Mouse (Mus musculus): ENCODE results near the gene Cuta. TPM values are rescaled to one million over a fixed set of nuclear protein-coding genes. Genes with fewer than 3 reads are reported as not detected.

The Cuta gene
- total and polyA plus RNA-seq, 3 experiments = 145 to 381 (median 164) TPM

- DNase-seq = no peak
Observed at GRCm38 (mm10) chr17:26887926-26888325, 51.4 kb downstream of the Cuta start.

- peak; percentile 91 for DNase-seq
Observed at GRCm38 (mm10) chr17:26886047-26886749, 53.2 kb downstream of the Cuta start.

DNA sequence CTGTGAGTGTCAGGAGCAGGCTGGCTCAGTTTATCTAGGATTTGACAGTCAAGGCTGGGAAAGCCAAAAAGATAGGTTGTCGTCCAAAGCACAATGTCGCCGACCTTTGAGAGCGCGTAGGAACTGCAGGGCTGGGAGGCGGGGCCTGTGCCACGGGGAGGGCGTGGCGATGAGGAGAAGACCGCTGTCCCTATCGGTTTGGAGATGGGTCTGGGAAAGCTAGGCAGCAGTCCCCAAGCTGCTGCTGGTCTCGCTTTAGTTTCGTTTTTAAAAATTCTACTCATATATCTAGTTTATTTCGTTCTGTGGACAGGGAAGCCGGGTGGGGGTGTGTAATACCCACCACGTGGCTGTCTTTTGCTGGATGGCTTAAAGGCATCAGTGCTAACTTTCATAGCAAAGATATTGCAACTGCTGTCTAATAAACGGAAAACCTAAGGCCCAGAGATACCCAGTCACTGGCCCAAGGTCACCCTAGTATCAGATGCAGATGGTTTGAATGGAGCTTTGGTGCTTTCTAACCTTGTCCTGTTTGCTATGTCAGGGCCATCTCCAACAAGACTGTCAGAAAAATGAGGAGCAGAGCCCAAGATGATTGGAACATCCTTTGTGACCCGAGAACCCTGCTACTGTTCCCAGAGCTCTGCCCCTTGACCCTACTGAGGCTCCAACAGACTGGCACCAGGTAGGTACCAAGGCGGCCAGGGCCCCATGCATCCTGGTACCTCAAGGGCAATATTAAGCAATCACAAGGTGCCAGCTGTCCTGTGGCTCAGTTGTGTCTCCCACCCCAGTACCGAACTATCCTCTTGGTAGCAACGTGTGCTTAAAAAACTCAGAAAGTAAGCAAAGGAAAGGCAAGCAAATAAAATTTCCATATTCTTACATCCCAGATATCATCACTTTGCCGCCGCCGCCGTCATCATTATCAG lies 54.1 kb downstream of the Cuta start:
- DNase-seq = peak; percentile 93

Small RNAs within 50 kb of the gene (microRNA-seq; reads per million reads assigned to microRNA genes)
- gene Gm27775 (0 reads per million in 2 experiments), gene Mir3083 (0.41 to 1.3 reads per million in 2 experiments), gene Mir6968 (2.2 to 3.7 reads per million in 2 experiments)

Other genes starting within 250 kb of the Cuta start
- 10 to 100 TPM; 66.8 to 75.4 TPM for gene Crebrf, start 223.9 kb downstream of the Cuta start, total RNA-seq (2021)
- 1.2 TPM in 2 replicates for gene Crebrf, start 223.9 kb downstream of the Cuta start, polyA plus RNA-seq (2012; rRNA removed)
- gene Bnip1, start 158.5 kb downstream of the Cuta start, total RNA-seq (2021) = 10 to 100 TPM; 22.1 to 22.3 TPM
- 10.1 and 12.9 TPM in 2 replicates for gene Bnip1, start 158.5 kb downstream of the Cuta start, polyA plus RNA-seq (2012; rRNA removed)
- gene Nkx2-5, start 94.6 kb downstream of the Cuta start, total RNA-seq (2021) = not detected
- 0.16 and 0.26 TPM in 2 replicates for gene Nkx2-5, start 94.6 kb downstream of the Cuta start, polyA plus RNA-seq (2012; rRNA removed)
- 1 to 10 TPM; 1.0 to 1.3 TPM for gene Kifc5b, start 22.5 kb downstream of the Cuta start, total RNA-seq (2021)
- 1.2 and 2.1 TPM in 2 replicates for gene Kifc5b, start 22.5 kb downstream of the Cuta start, polyA plus RNA-seq (2012; rRNA removed)
- 10 to 100 TPM; 35.2 to 36.4 TPM for gene Phf1, start 6.5 kb downstream of the Cuta start, total RNA-seq (2021)
- 202 and 271 TPM in 2 replicates for gene Phf1, start 6.5 kb downstream of the Cuta start, polyA plus RNA-seq (2012; rRNA removed)
- 10 to 100 TPM; 14.3 to 21.8 TPM for gene Syngap1, start 1.7 kb upstream of the Cuta start, total RNA-seq (2021)
- gene Syngap1, start 1.7 kb upstream of the Cuta start, polyA plus RNA-seq (2012; rRNA removed) = 51.6 and 56.0 TPM in 2 replicates
- 1 to 10 TPM; 4.6 to 8.7 TPM for gene Zbtb9, start 33.6 kb upstream of the Cuta start, total RNA-seq (2021)
- 6.9 and 7.1 TPM in 2 replicates for gene Zbtb9, start 33.6 kb upstream of the Cuta start, polyA plus RNA-seq (2012; rRNA removed)
- gene Bak1, start 89.4 kb upstream of the Cuta start, total RNA-seq (2021) = 10 to 100 TPM; 35.0 to 41.6 TPM
- gene Bak1, start 89.4 kb upstream of the Cuta start, polyA plus RNA-seq (2012; rRNA removed) = 45.3 and 57.4 TPM in 2 replicates
- gene Itpr3, start 117.7 kb upstream of the Cuta start, total RNA-seq (2021) = 1 to 10 TPM; 5.0 to 6.7 TPM
- gene Itpr3, start 117.7 kb upstream of the Cuta start, polyA plus RNA-seq (2012; rRNA removed) = 6.0 and 6.9 TPM in 2 replicates
- 100 to 1,000 TPM; 218 to 406 TPM for gene Uqcc2, start 194.3 kb upstream of the Cuta start, total RNA-seq (2021)
- gene Uqcc2, start 194.3 kb upstream of the Cuta start, polyA plus RNA-seq (2012; rRNA removed) = 132 and 172 TPM in 2 replicates
- gene Ip6k3, start 228.2 kb upstream of the Cuta start, total RNA-seq (2021) = 1 to 10 TPM in 1 of 2 experiments, under 1 TPM in 1; 0.69 to 1.9 TPM
- gene Ip6k3, start 228.2 kb upstream of the Cuta start, polyA plus RNA-seq (2012; rRNA removed) = 0.83 and 1.2 TPM in 2 replicates